Mouse (Mus musculus) myocyte (in vitro differentiated cells): Measurements from ENCODE around the gene Trpv2. TPM values are rescaled to one million over a fixed set of nuclear protein-coding genes. Genes with fewer than 3 reads are reported as not detected.
A peak's percentile ranks its signal among the peaks of the same experiment; 100 is the strongest.

Experiments
- H3K27me3 ChIP-seq: one replicate; pipeline ENCODE4 v1.6.1; 2011; ENCODE audit not compliant: control insufficient read depth, insufficient read depth, insufficient read length
- H3K36me3 ChIP-seq: one replicate; pipeline ENCODE4 v1.6.1; 2011; ENCODE audit not compliant: control insufficient read depth, insufficient read depth
- H3K4me2 ChIP-seq: one replicate; pipeline ENCODE4 v1.6.1; 2011; ENCODE audit warnings: low read depth, control low read depth
- H3K4me3 ChIP-seq: one replicate; pipeline ENCODE4 v1.5.1; 2011; ENCODE audit warnings: mild to moderate bottlenecking, control low read depth, moderate library complexity
- H3K79me2 ChIP-seq: one replicate; pipeline ENCODE4 v1.6.1; 2011; ENCODE audit not compliant: control insufficient read depth, insufficient read depth
- H3ac ChIP-seq: one replicate; pipeline ENCODE4 v1.6.1; 2011; ENCODE audit not compliant: control insufficient read depth, insufficient read length
- CEBPB ChIP-seq: IDR thresholded peaks from 2 replicates; pipeline ENCODE4 v1.6.1; 2011; ENCODE audit warnings: mild to moderate bottlenecking, moderate library complexity; ENCODE audit not compliant: poor library complexity, insufficient read depth, severe bottlenecking
- E2F4 ChIP-seq: IDR thresholded peaks from one replicate; pipeline ENCODE4 v1.6.1; 2011; ENCODE audit warnings: mild to moderate bottlenecking, control low read depth, moderate library complexity; ENCODE audit not compliant: insufficient read depth
- MAX ChIP-seq: IDR thresholded peaks from one replicate; pipeline ENCODE4 v1.6.1; 2011; ENCODE audit warnings: low read depth, mild to moderate bottlenecking, control low read depth
- MYOD1 ChIP-seq, 3 experiments: IDR thresholded peaks; one replicate each; pipeline ENCODE4 v1.6.1; 2011; ENCODE audit warnings: control low read depth in 2 of 3, low read depth in 2 of 3, mild to moderate bottlenecking in 2 of 3, moderate library complexity in 1 of 3; ENCODE audit not compliant: insufficient read length in 2 of 3, control insufficient read depth in 1 of 3
- MYOG ChIP-seq, 3 experiments: IDR thresholded peaks; one replicate each; pipeline ENCODE4 v1.6.1; 2011; ENCODE audit warnings: control low read depth in 2 of 3, low read depth in 2 of 3, mild to moderate bottlenecking in 2 of 3; ENCODE audit not compliant: insufficient read length in 2 of 3, control insufficient read depth in 1 of 3, insufficient read depth in 1 of 3
- POLR2A ChIP-seq: IDR thresholded peaks from one replicate; pipeline ENCODE4 v1.6.1; 2011; ENCODE audit warnings: low read depth, mild to moderate bottlenecking, control low read depth, moderate library complexity; ENCODE audit not compliant: insufficient read length
- POLR2AphosphoS2 ChIP-seq: IDR thresholded peaks from one replicate; pipeline ENCODE4 v1.6.1; 2011; ENCODE audit warnings: low read depth, control low read depth; ENCODE audit not compliant: insufficient read length
- REST ChIP-seq: IDR thresholded peaks from one replicate; pipeline ENCODE4 v1.6.1; 2011; ENCODE audit warnings: mild to moderate bottlenecking, control low read depth, moderate library complexity; ENCODE audit not compliant: insufficient read depth, insufficient read length
- SRF ChIP-seq: IDR thresholded peaks from one replicate; pipeline ENCODE4 v1.6.1; 2011; ENCODE audit warnings: low read depth; ENCODE audit not compliant: control insufficient read depth, insufficient read length
- TCF12 ChIP-seq: IDR thresholded peaks from one replicate; pipeline ENCODE4 v1.6.1; 2011; ENCODE audit warnings: mild to moderate bottlenecking, control low read depth; ENCODE audit not compliant: poor library complexity, insufficient read depth, severe bottlenecking
- TCF3 ChIP-seq: IDR thresholded peaks from one replicate; pipeline ENCODE4 v1.6.1; 2011; ENCODE audit warnings: low read depth, control low read depth; ENCODE audit not compliant: insufficient read length
- USF1 ChIP-seq: IDR thresholded peaks from one replicate; pipeline ENCODE4 v1.6.1; 2011; ENCODE audit warnings: low read depth, mild to moderate bottlenecking, control low read depth, moderate library complexity
- polyA plus RNA-seq: library from polyadenylated mRNA; unstranded; fragments of >200 nt; fragmentation: generic; extraction: Trizol; gene quantifications from one replicate; pipeline ENCODE4 v1.2.1, GENCODE M21; 2012; ENCODE audit warnings: missing spikeins

Trpv2 gene
- polyA plus RNA-seq, 1 experiment: 5.4 TPM

DNA sequence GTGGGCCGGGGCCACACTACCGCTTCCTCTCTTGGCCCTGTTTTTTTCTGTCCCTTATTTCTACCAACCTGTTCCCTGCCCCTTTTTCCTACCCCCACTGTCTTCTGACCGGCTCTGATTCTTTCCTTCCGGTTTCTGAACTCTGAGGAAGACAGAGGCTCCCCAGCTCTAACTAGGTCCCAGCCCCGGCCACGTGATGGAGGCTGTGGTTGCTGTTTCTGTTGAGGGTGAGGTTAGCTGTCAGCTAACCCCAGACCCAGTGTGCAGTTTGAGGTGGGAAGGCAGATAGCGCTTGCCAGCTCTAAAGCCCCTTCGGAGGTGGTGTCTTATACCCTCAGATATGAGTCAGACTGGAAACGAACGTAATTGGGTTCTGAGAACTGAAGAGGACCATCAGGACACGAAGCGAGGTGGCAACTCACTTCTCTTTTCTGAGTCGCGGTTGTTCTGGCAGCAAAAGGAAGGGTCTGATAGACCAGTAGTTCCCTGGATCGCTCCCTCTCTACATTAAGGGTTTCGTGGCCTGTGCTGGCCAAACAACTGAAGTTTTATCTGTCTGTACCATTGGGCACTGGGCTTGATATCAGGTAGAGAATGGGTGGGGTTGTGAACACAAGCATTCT is 2.4 kb downstream of the Trpv2 start:
- H3K27me3 ChIP-seq: no peaks in the 10 kb centered on the region
- TF ChIP-seq MYOD1 (IDR thresholded peaks at IDR 0.05; ENCODE audit: control insufficient read depth in 1 of 3, insufficient read length in 2 of 3, low read depth in 2 of 3) (no peak), USF1 (peak; percentile 63)
- no peaks in the 10 kb centered on the region for H3K79me2 ChIP-seq
- H3ac ChIP-seq: no peak overlapping the region
- peak overlapping the region; percentile 87 for H3K4me2 ChIP-seq
- H3K4me3 ChIP-seq: peak overlapping the region; percentile 30
- no peaks in the 10 kb centered on the region for H3K36me3 ChIP-seq

DNA sequence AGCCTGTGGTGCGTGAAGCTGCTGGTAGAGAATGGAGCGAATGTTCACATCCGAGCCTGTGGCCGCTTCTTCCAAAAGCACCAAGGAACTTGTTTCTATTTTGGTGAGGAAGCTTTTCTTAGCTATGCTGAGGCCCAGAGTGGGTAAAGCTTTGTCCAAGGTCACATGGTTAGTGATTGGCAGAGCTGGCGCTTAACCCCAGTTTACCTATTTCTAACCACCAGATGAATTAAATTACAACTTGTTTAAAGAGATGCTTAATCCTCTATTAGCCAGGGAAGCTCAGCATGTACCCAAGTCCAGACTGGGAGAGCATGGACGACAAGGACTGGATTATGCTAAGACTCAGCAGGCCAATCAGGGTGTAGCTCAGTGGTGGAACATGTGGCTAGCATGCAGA is 8.7 kb downstream of the Trpv2 start:
- no peaks in the 10 kb centered on the region for H3K36me3 ChIP-seq
- no peak for TF ChIP-seq CEBPB
- TF ChIP-seq E2F4: no peak
- TF ChIP-seq SRF: no peak
- TF ChIP-seq MYOD1 (IDR thresholded peaks at IDR 0.05; ENCODE audit: control insufficient read depth in 1 of 3, insufficient read length in 2 of 3, low read depth in 2 of 3): no peak
- no peak for TF ChIP-seq TCF12
- TF ChIP-seq MAX: no peak
- no peak for TF ChIP-seq POLR2A
- no peak for TF ChIP-seq REST
- TF ChIP-seq POLR2AphosphoS2: no peak
- no peak for TF ChIP-seq TCF3
- TF ChIP-seq USF1: no peak
- TF ChIP-seq MYOG (IDR thresholded peaks at IDR 0.05; ENCODE audit: control insufficient read depth in 1 of 3, insufficient read depth in 1 of 3, insufficient read length in 2 of 3, low read depth in 2 of 3): no peak
- H3K4me3 ChIP-seq: no peak overlapping the region
- no peaks in the 10 kb centered on the region for H3K27me3 ChIP-seq
- no peak overlapping the region for H3K4me2 ChIP-seq
- H3ac ChIP-seq: no peak overlapping the region
- no peaks in the 10 kb centered on the region for H3K79me2 ChIP-seq

DNA sequence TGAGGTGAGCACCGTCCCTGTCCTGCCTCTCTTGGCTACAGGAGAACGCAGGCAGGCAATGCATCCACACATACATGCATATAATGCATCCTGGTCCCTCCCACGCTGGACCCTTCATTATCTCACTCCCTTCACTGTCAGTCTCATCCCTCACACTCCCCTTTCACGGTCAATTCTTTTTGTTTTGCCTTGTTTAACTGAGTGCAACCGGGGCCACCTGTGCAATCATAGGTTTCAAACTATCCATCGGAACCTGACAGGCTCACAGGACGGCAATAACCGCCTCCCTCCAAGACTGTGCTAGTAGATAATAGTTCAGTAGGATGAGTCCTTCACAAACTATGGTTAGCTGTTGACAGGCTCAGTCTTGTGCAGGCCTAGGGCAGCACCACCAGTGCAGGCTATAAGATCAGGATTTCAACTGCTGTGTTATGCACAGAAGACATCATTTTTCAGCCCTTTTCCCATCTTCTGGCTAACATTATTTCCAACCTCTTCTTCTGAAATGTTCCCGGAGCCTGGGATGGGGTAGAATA is 10.5 kb downstream of the Trpv2 start:
- H3K4me3 ChIP-seq: no peak overlapping the region
- no peaks in the 10 kb centered on the region for H3K27me3 ChIP-seq
- no peaks in the 10 kb centered on the region for H3K79me2 ChIP-seq
- no peak overlapping the region for H3K4me2 ChIP-seq
- no peak overlapping the region for H3ac ChIP-seq
- no peaks in the 10 kb centered on the region for H3K36me3 ChIP-seq
- no peak for TF ChIP-seq MYOG (IDR thresholded peaks at IDR 0.05; ENCODE audit: control insufficient read depth in 1 of 3, insufficient read depth in 1 of 3, insufficient read length in 2 of 3, low read depth in 2 of 3)
- no peak for TF ChIP-seq SRF
- TF ChIP-seq POLR2A: no peak
- no peak for TF ChIP-seq TCF3
- no peak for TF ChIP-seq USF1
- no peak for TF ChIP-seq REST

DNA sequence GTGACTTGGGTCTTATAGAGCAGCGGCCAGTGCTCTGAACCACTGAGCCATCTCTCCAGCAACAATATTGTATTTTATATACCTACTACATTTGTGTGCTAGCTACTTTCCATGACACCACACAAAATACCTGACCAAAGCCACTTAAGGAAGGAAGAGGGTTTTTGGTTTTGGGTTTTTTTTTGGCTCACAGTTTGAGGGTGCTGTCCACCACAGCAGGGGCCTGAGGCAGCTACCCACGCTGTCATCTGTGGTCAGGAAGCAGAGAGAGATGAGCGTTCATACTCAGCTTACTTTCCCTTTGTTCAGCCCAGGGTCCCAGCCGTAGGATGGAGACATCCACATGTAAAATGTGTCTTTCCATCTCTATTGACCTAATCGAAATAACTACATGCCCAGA is 12.7 kb downstream of the Trpv2 start:
- H3K27me3 ChIP-seq: no peaks in the 10 kb centered on the region
- H3K36me3 ChIP-seq: no peaks in the 10 kb centered on the region
- no peak overlapping the region for H3ac ChIP-seq
- no peak overlapping the region for H3K4me2 ChIP-seq
- H3K79me2 ChIP-seq: no peaks in the 10 kb centered on the region
- TF ChIP-seq USF1: no peak
- no peak for TF ChIP-seq TCF3
- TF ChIP-seq MYOG (IDR thresholded peaks at IDR 0.05; ENCODE audit: control insufficient read depth in 1 of 3, insufficient read depth in 1 of 3, insufficient read length in 2 of 3, low read depth in 2 of 3): no peak
- TF ChIP-seq SRF: no peak
- no peak for TF ChIP-seq REST
- no peak for TF ChIP-seq POLR2AphosphoS2
- TF ChIP-seq POLR2A: no peak
- TF ChIP-seq TCF12: no peak
- no peak for TF ChIP-seq MAX
- TF ChIP-seq E2F4: no peak
- no peak for TF ChIP-seq MYOD1 (IDR thresholded peaks at IDR 0.05; ENCODE audit: control insufficient read depth in 1 of 3, insufficient read length in 2 of 3, low read depth in 2 of 3)
- TF ChIP-seq CEBPB: no peak
- no peak overlapping the region for H3K4me3 ChIP-seq

DNA sequence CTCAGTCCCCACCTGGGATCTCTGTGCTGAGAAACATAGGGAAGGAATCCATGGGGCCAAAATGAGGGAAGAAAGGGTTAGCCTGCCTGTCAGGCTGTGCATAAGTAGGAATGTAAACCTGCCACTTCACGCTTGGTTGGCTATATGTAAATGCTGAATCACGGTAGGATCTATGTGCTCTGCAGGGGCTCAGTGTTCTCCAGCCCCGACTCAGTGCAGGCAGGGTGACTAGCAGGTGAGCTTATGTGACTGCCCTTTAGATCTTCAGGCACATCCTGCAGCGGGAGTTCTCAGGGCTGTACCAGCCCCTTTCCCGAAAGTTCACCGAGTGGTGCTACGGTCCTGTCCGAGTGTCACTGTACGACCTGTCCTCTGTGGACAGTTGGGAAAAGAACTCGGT is 15.1 kb downstream of the Trpv2 start:
- TF ChIP-seq MYOD1 (IDR thresholded peaks at IDR 0.05; ENCODE audit: control insufficient read depth in 1 of 3, insufficient read length in 2 of 3, low read depth in 2 of 3): no peak
- no peak for TF ChIP-seq TCF12
- TF ChIP-seq USF1: no peak
- TF ChIP-seq POLR2A: no peak
- TF ChIP-seq SRF: no peak
- no peak for TF ChIP-seq CEBPB
- no peak for TF ChIP-seq POLR2AphosphoS2
- no peak for TF ChIP-seq TCF3
- no peak for TF ChIP-seq MYOG (IDR thresholded peaks at IDR 0.05; ENCODE audit: control insufficient read depth in 1 of 3, insufficient read depth in 1 of 3, insufficient read length in 2 of 3, low read depth in 2 of 3)
- no peak for TF ChIP-seq MAX
- TF ChIP-seq E2F4: no peak
- no peak for TF ChIP-seq REST
- H3K4me3 ChIP-seq: no peak overlapping the region
- no peaks in the 10 kb centered on the region for H3K36me3 ChIP-seq
- no peak overlapping the region for H3K4me2 ChIP-seq
- no peak overlapping the region for H3ac ChIP-seq
- no peaks in the 10 kb centered on the region for H3K27me3 ChIP-seq
- H3K79me2 ChIP-seq: no peaks in the 10 kb centered on the region
